Mouse (Mus musculus) liver, embryonic 14.5 days (tissue): ENCODE data around the gene Wdtc1. TPM values are rescaled to one million over a fixed set of nuclear protein-coding genes. Genes with fewer than 3 reads are reported as not detected.

Experiments used
- ATAC-seq: fragments of 200-750 bp; cut with Nextera tagmentation; 2 replicates; pipeline ENCODE4 v1.8.0; 2017; ENCODE audit warnings: moderate number of reproducible peaks, mild to moderate bottlenecking, moderate library complexity; ENCODE audit not compliant: insufficient read depth
- DNase-seq, 3 experiments: peaks; one replicate each; pipeline ENCODE4 v3.0.0-alpha.2; 2012 to 2013; ENCODE audit warnings: low read depth in 3 of 3, low spot score in 3 of 3
- H3K27ac ChIP-seq: fragments of 300-500 bp; sonication (generic); 2 replicates; pipeline ENCODE4 v1.5.1; 2014; ENCODE audit warnings: moderate library complexity, mild to moderate bottlenecking, control low read depth, inconsistent platforms
- H3K27me3 ChIP-seq: fragments of 300-500 bp; sonication (generic); 2 replicates; pipeline ENCODE4 v1.6.1; 2014; ENCODE audit warnings: mild to moderate bottlenecking, low read length, moderate library complexity; ENCODE audit not compliant: control insufficient read depth, insufficient read depth
- H3K36me3 ChIP-seq: fragments of 300-500 bp; sonication (generic); replicated peaks from 2 replicates; pipeline ENCODE4 v1.6.1; 2014; ENCODE audit warnings: low read depth; ENCODE audit not compliant: control insufficient read depth, insufficient read depth
- H3K4me1 ChIP-seq, 2 experiments: fragments of 200-500 bp in 1 of 2; fragments of 300-500 bp in 1 of 2; sonication (generic) in 1 of 2; replicated peaks; 2 replicates each; pipeline ENCODE4 v1.6.1; 2012 to 2014; ENCODE audit warnings: antibody characterized with exemption in 1 of 2, inconsistent platforms in 1 of 2, low read length in 1 of 2; ENCODE audit not compliant: control insufficient read depth in 2 of 2, insufficient read depth in 2 of 2
- H3K4me2 ChIP-seq: fragments of 300-500 bp; sonication (generic); 2 replicates; pipeline ENCODE4 v1.6.1; 2014; ENCODE audit warnings: low read depth, mild to moderate bottlenecking, control low read depth, moderate library complexity
- H3K4me3 ChIP-seq, 2 experiments: fragments of 200-500 bp in 1 of 2; fragments of 300-500 bp in 1 of 2; sonication (generic) in 1 of 2; 2 replicates each; pipeline ENCODE4 v1.5.1; 2012 to 2014; ENCODE audit warnings: low read depth in 2 of 2, low read length in 2 of 2, mild to moderate bottlenecking in 2 of 2, control low read depth in 1 of 2, inconsistent platforms in 1 of 2, moderate library complexity in 1 of 2; ENCODE audit not compliant: insufficient read depth in 1 of 2
- H3K9ac ChIP-seq: fragments of 300-500 bp; sonication (generic); replicated peaks from 2 replicates; pipeline ENCODE4 v1.6.1; 2014; ENCODE audit warnings: mild to moderate bottlenecking, control low read depth, moderate library complexity
- H3K9me3 ChIP-seq: fragments of 300-500 bp; sonication (generic); 2 replicates; pipeline ENCODE4 v1.6.1; 2016; ENCODE audit warnings: low read length, mixed read lengths; ENCODE audit not compliant: control insufficient read depth
- CTCF ChIP-seq: IDR thresholded peaks from 2 replicates; pipeline ENCODE4 v1.5.1; 2016; ENCODE audit warnings: antibody characterized with exemption, low read depth, control low read depth
- EP300 ChIP-seq: IDR thresholded peaks from 2 replicates; pipeline ENCODE4 v1.6.1; 2016; ENCODE audit warnings: antibody characterized with exemption, low read depth
- WGBS: fragments of 180-500 bp; shearing (Covaris S2); extraction: QIAGEN DNeasy Blood & Tissue Kit; methylation state at CpG from one replicate; pipeline ENCODE4 v1.1.7; 2014; ENCODE audit not compliant: insufficient replicate concordance; 5-methylcytosine and 5-hydroxymethylcytosine counted together
- polyA plus RNA-seq, 2 experiments: library from polyadenylated mRNA; depleted of rRNA in 1 of 2; stranded (reverse) in 1 of 2; unstranded in 1 of 2; fragments of >200 nt; fragmentation: Nextera tagmentation in 1 of 2; extraction: Ambion mirVana in 1 of 2; gene quantifications; 2 replicates each; pipeline versions ENCODE4 v1.2.1 to v1.2.3; 2012 to 2014

Gene Wdtc1
- polyA plus RNA-seq, 2 experiments = 6.4 to 7.3 TPM

- no peak for DNase-seq
- no peaks in the 10 kb centered on the region for H3K9me3 ChIP-seq
- no peaks in the 10 kb centered on the region for H3K27me3 ChIP-seq
- no peak overlapping the region for H3K9ac ChIP-seq
- no peak overlapping the region for H3K4me2 ChIP-seq
- H3K4me1 ChIP-seq = no peaks in the 10 kb centered on the region
- 30% methylated on average over 4 of the region's 4 CpGs for WGBS
- ATAC-seq = no peak
- H3K27ac ChIP-seq = no peak overlapping the region
- no peak overlapping the region for H3K4me3 ChIP-seq
- peak; percentile 97 for TF ChIP-seq CTCF
- no peak for TF ChIP-seq EP300
- H3K36me3 ChIP-seq = peaks cover 3% of the 10 kb centered on the region; the same call in 1 of the 2 replicates
Measured at GRCm38 (mm10) chr4:133301802-133302201, 51.5 kb downstream of the Wdtc1 start.

- Histone ChIP-seq H3K9ac (no peak overlapping the region), H3K4me3 (no peak overlapping the region), H3K27ac (no peak overlapping the region), H3K9me3 (no peaks in the 10 kb centered on the region), H3K27me3 (no peaks in the 10 kb centered on the region), H3K36me3 (peaks cover 3% of the 10 kb centered on the region; the same call in 1 of the 2 replicates), H3K4me2 (no peak overlapping the region), H3K4me1 (no peaks in the 10 kb centered on the region)
- TF ChIP-seq CTCF (no peak), EP300 (no peak)
- WGBS = 86% methylated on average over 11 of the region's 11 CpGs
- ATAC-seq (no peak), DNase-seq (no peak)
Measured at GRCm38 (mm10) chr4:133300421-133300820, 52.9 kb downstream of the Wdtc1 start.

GRCm38 (mm10) chr4:133299701-133300100 is 53.6 kb downstream of the Wdtc1 start:
- DNase-seq (no peak), ATAC-seq (no peak)
- Histone ChIP-seq H3K27me3 (no peaks in the 10 kb centered on the region), H3K4me1 (no peaks in the 10 kb centered on the region), H3K9me3 (no peaks in the 10 kb centered on the region), H3K4me3 (no peak overlapping the region), H3K4me2 (no peak overlapping the region), H3K27ac (no peak overlapping the region), H3K36me3 (peaks cover 3% of the 10 kb centered on the region; the same call in 1 of the 2 replicates), H3K9ac (no peak overlapping the region)
- 74% methylated on average over 5 of the region's 5 CpGs for WGBS
- TF ChIP-seq EP300 = no peak
- no peak for TF ChIP-seq CTCF

- no peaks in the 10 kb centered on the region for H3K4me1 ChIP-seq
- ATAC-seq = no peak
- H3K9ac ChIP-seq = no peak overlapping the region
- no peak overlapping the region for H3K4me2 ChIP-seq
- no peak for DNase-seq
- H3K36me3 ChIP-seq = peaks cover 3% of the 10 kb centered on the region; the same call in 1 of the 2 replicates
- no peak overlapping the region for H3K4me3 ChIP-seq
- H3K27me3 ChIP-seq = no peaks in the 10 kb centered on the region
- WGBS = 58% methylated on average over 12 of the region's 12 CpGs
- TF ChIP-seq EP300 = no peak
- TF ChIP-seq CTCF = no peak
- no peaks in the 10 kb centered on the region for H3K9me3 ChIP-seq
- no peak overlapping the region for H3K27ac ChIP-seq
Measured at GRCm38 (mm10) chr4:133298516-133299365, 54.5 kb downstream of the Wdtc1 start.

GRCm38 (mm10) chr4:133297801-133298238 is 55.5 kb downstream of the Wdtc1 start:
- no peaks in the 10 kb centered on the region for H3K4me1 ChIP-seq
- H3K36me3 ChIP-seq = peaks cover 3% of the 10 kb centered on the region; the same call in 1 of the 2 replicates
- no peak overlapping the region for H3K4me3 ChIP-seq
- H3K27ac ChIP-seq = no peak overlapping the region
- TF ChIP-seq EP300 (no peak), CTCF (peak; percentile 98)
- 6% methylated on average over 5 of the region's 5 CpGs for WGBS
- H3K9me3 ChIP-seq = no peaks in the 10 kb centered on the region
- ATAC-seq (peak; percentile 60; the same call in 1 of the 2 replicates), DNase-seq (no peak)
- H3K4me2 ChIP-seq = no peak overlapping the region
- no peaks in the 10 kb centered on the region for H3K27me3 ChIP-seq
- H3K9ac ChIP-seq = no peak overlapping the region
